Mouse (Mus musculus): ENCODE measurements around the gene Cabp1. TPM values are rescaled to one million over a fixed set of nuclear protein-coding genes. Genes with fewer than 3 reads are reported as not detected.

The Cabp1 gene
- total RNA-seq (2023) = not detected

GRCm38 (mm10) chr5:115193669-115194625, at the start of gene Cabp1:
Gene Cabp1, minus strand, starts transcription at chr5:115194381.

GRCm38 (mm10) chr5:115235786-115236263, 41.6 kb upstream of the Cabp1 start, which contains the start of gene Pop5:
Gene Pop5, plus strand, starts transcription at chr5:115235836.

GRCm38 (mm10) chr5:115158040-115158983, 35.9 kb downstream of the Cabp1 start, which contains the start of gene Mlec:
Gene Mlec, minus strand, starts transcription at chr5:115158179.

GRCm38 (mm10) chr5:115134234-115135165, 59.7 kb downstream of the Cabp1 start, which contains the start of gene Unc119b:
Gene Unc119b, minus strand, starts transcription at chr5:115134975.

GRCm38 (mm10) chr5:115118961-115119570, 75.1 kb downstream of the Cabp1 start, which contains the start of gene Acads:
Gene Acads, minus strand, starts transcription at chr5:115119346.

Other genes with a start within 250 kb of the Cabp1 start
- not detected for gene Hnf1a, start 223.3 kb downstream of the Cabp1 start, total RNA-seq (2023)
- gene Sppl3, start 183.2 kb downstream of the Cabp1 start, total RNA-seq (2023) = 10 to 100 TPM; 52.6 to 56.1 TPM
- not detected for gene Gm10401, start 96.1 kb downstream of the Cabp1 start, total RNA-seq (2023)
- gene Acads, start 75.0 kb downstream of the Cabp1 start, total RNA-seq (2023) = 10 to 100 TPM; 15.7 to 20.1 TPM
- gene Unc119b, start 59.4 kb downstream of the Cabp1 start, total RNA-seq (2023) = 10 to 100 TPM; 42.6 to 43.8 TPM
- 10 to 100 TPM; 83.4 to 92.8 TPM for gene Mlec, start 36.2 kb downstream of the Cabp1 start, total RNA-seq (2023)
- gene Pop5, start 41.5 kb upstream of the Cabp1 start, total RNA-seq (2023) = 10 to 100 TPM; 46.7 to 69.9 TPM
- 100 to 1,000 TPM; 138 to 150 TPM for gene Rnf10, start 78.5 kb upstream of the Cabp1 start, total RNA-seq (2023)
- gene Coq5, start 85.3 kb upstream of the Cabp1 start, total RNA-seq (2023) = 10 to 100 TPM; 27.1 to 35.5 TPM
- gene Dynll1, start 106.6 kb upstream of the Cabp1 start, total RNA-seq (2023) = 100 to 1,000 TPM; 240 to 329 TPM
- gene Srsf9, start 132.8 kb upstream of the Cabp1 start, total RNA-seq (2023) = 10 to 100 TPM; 69.6 to 71.0 TPM
- gene Gatc, start 146.8 kb upstream of the Cabp1 start, total RNA-seq (2023) = 10 to 100 TPM; 13.0 to 13.1 TPM
- gene Triap1, start 146.8 kb upstream of the Cabp1 start, total RNA-seq (2023) = 10 to 100 TPM; 24.3 to 26.9 TPM
- gene Cox6a1, start 154.6 kb upstream of the Cabp1 start, total RNA-seq (2023) = 100 to 1,000 TPM; 199 to 204 TPM
- gene Msi1, start 235.2 kb upstream of the Cabp1 start, total RNA-seq (2023) = not detected

Data from B cell, adult 67 days (primary cell).